Mouse (Mus musculus): ENCODE results near the gene Kcnk4. TPM values are rescaled to one million over a fixed set of nuclear protein-coding genes. Genes with fewer than 3 reads are reported as not detected.

The Kcnk4 gene
- polyA plus RNA-seq, 1 experiment = not detected

- no peak for TF ChIP-seq GATA1 (IDR thresholded peaks at IDR 0.05; ENCODE audit: low read length)
These were observed 38.1 kb upstream of the Kcnk4 start for GRCm38 (mm10) chr19:6972247-6972917.

GRCm38 (mm10) chr19:6971644-6972043 lies 37.3 kb upstream of the Kcnk4 start:
- no peak for TF ChIP-seq GATA1 (IDR thresholded peaks at IDR 0.05; ENCODE audit: low read length)

- TF ChIP-seq GATA1 (IDR thresholded peaks at IDR 0.05; ENCODE audit: low read length) = no peak
These were observed 36.3 kb upstream of the Kcnk4 start for GRCm38 (mm10) chr19:6970460-6971085.

- no peak for TF ChIP-seq GATA1 (IDR thresholded peaks at IDR 0.05; ENCODE audit: low read length)
These were observed 35.5 kb upstream of the Kcnk4 start for GRCm38 (mm10) chr19:6969665-6970381.

GRCm38 (mm10) chr19:6969291-6969664 lies 35.0 kb upstream of the Kcnk4 start:
- TF ChIP-seq GATA1 (IDR thresholded peaks at IDR 0.05; ENCODE audit: low read length) = no peak

GRCm38 (mm10) chr19:6968491-6969271 lies 34.4 kb upstream of the Kcnk4 start:
- no peak for TF ChIP-seq GATA1 (IDR thresholded peaks at IDR 0.05; ENCODE audit: low read length)

GRCm38 (mm10) chr19:6956461-6956860 lies 22.1 kb upstream of the Kcnk4 start:
- no peak for TF ChIP-seq GATA1 (IDR thresholded peaks at IDR 0.05; ENCODE audit: low read length)

GRCm38 (mm10) chr19:6955424-6955823 lies 21.1 kb upstream of the Kcnk4 start:
- no peak for TF ChIP-seq GATA1 (IDR thresholded peaks at IDR 0.05; ENCODE audit: low read length)

GRCm38 (mm10) chr19:6954046-6954445 lies 19.7 kb upstream of the Kcnk4 start:
- TF ChIP-seq GATA1 (IDR thresholded peaks at IDR 0.05; ENCODE audit: low read length) = no peak

- TF ChIP-seq GATA1 (IDR thresholded peaks at IDR 0.05; ENCODE audit: low read length) = no peak
These were observed 18.4 kb upstream of the Kcnk4 start for GRCm38 (mm10) chr19:6952712-6953037.

GRCm38 (mm10) chr19:6951994-6952711 lies 17.8 kb upstream of the Kcnk4 start:
- TF ChIP-seq GATA1 (IDR thresholded peaks at IDR 0.05; ENCODE audit: low read length) = no peak

GRCm38 (mm10) chr19:6951381-6951968 lies 17.2 kb upstream of the Kcnk4 start:
- no peak for TF ChIP-seq GATA1 (IDR thresholded peaks at IDR 0.05; ENCODE audit: low read length)

GRCm38 (mm10) chr19:6950613-6951153 lies 16.4 kb upstream of the Kcnk4 start:
- TF ChIP-seq GATA1 (IDR thresholded peaks at IDR 0.05; ENCODE audit: low read length) = no peak

- no peak for TF ChIP-seq GATA1 (IDR thresholded peaks at IDR 0.05; ENCODE audit: low read length)
These were observed 15.6 kb upstream of the Kcnk4 start for GRCm38 (mm10) chr19:6949951-6950350.

- no peak for TF ChIP-seq GATA1 (IDR thresholded peaks at IDR 0.05; ENCODE audit: low read length)
These were observed 15.2 kb upstream of the Kcnk4 start for GRCm38 (mm10) chr19:6949532-6949931.
